Mouse (Mus musculus): ENCODE data around the gene Olfr432.

GRCm38 (mm10) chr1:174084031-174084430 lies 35.0 kb downstream of the Olfr432 start, which contains the start of gene Olfr429:
- no peak for TF ChIP-seq CTCF (IDR thresholded peaks at IDR 0.05; ENCODE audit: control insufficient read depth, insufficient read depth, insufficient read length)
- TF ChIP-seq MYOD1 (IDR thresholded peaks at IDR 0.05; ENCODE audit: control insufficient read depth, insufficient read length, low read depth): no peak
- TF ChIP-seq USF1 (IDR thresholded peaks at IDR 0.05; ENCODE audit: low read depth): no peak
- no peak for TF ChIP-seq MYOG (IDR thresholded peaks at IDR 0.05; ENCODE audit: control insufficient read depth, extremely low read depth, insufficient read length)
